Mouse (Mus musculus): ENCODE data around the gene Scgb1b30. TPM values are rescaled to one million over a fixed set of nuclear protein-coding genes. Genes with fewer than 3 reads are reported as not detected.

Scgb1b30 gene
- polyA plus RNA-seq (2012; rRNA removed; ENCODE audit: low replicate concordance), result not detected in 2 replicates

DNA sequence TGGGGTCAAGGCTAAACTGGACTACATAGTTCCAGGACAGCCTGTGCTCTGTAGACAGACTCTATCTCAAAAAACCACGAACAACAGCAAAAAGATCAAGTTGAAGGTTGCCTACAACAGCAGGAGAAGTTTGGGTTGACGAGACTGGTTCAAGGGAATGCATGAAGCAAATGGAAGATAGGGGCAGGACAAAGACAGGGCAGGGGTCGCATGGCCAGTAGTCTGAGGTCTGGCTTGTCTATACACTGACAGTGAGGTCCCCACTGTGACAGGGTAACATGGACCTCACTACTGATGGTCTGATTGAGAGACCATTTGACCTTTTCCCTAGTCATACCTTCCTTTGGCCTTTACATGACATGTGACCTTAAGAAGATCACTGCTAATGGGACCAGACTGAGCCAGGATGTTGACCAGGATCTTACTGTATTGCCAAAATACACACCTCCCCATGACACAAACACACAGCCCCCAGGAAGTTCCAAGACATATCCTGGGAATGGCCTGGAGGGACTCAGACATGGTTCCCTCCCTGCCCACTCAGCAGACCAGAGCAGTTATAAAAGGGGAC lies at the start of gene Scgb1b30:
Scgb1b30 (plus strand) TSS at position 521 of the 571 bp plus-strand sequence.

DNA sequence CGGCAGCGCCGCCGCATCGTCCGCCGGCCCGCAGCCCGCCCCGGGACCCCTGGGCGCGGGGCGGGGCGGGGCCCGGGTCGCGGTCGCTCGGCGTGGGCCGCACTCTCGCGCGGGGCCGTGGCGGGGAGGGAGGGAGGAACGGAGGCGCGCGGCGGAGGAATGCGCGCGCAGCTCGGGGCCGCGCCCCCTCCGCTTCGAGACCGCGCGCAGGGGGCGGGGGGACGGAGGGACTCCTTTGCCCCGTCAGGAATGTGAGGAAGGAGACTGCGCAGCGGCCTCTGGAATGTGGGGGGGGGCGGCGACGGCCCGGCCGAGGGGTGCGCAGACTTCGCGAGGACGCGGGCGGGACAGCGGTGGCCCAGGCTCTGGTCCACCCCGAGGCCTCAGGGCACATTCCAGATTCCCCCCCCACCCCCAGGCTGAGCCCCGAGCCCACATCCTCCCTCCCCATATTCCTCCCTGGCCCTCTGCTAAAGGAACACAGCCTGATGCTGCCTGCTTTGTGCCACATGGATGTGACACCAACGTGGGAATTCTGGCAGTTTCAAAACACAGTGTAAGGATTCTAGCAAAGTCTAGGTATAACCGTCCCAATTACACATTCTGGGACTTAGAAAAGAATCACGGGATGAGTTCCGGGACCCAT lies 38.0 kb downstream of the Scgb1b30 start, which contains the start of gene Wtip:
Wtip (minus strand) TSS at position 152 of the 646 bp plus-strand sequence.

Other genes with a start within 250 kb of the Scgb1b30 start
- not detected in 2 replicates for gene Scgb2b26, start 150.4 kb upstream of the Scgb1b30 start, polyA plus RNA-seq (2012; rRNA removed; ENCODE audit: low replicate concordance)
- gene Scgb2b27, start 81.5 kb upstream of the Scgb1b30 start, polyA plus RNA-seq (2012; rRNA removed; ENCODE audit: low replicate concordance), result not detected in 2 replicates
- not detected in 2 replicates for gene Scgb1b27, start 73.9 kb upstream of the Scgb1b30 start, polyA plus RNA-seq (2012; rRNA removed; ENCODE audit: low replicate concordance)
- gene Wtip, start 37.8 kb downstream of the Scgb1b30 start, polyA plus RNA-seq (2012; rRNA removed; ENCODE audit: low replicate concordance), result 14.5 and 16.8 TPM in 2 replicates
- gene Uba2, start 74.2 kb downstream of the Scgb1b30 start, polyA plus RNA-seq (2012; rRNA removed; ENCODE audit: low replicate concordance), result 9.0 and 9.9 TPM in 2 replicates
- 12.8 and 18.8 TPM in 2 replicates for gene Pdcd2l, start 101.2 kb downstream of the Scgb1b30 start, polyA plus RNA-seq (2012; rRNA removed; ENCODE audit: low replicate concordance)
- gene Gpi1, start 134.9 kb downstream of the Scgb1b30 start, polyA plus RNA-seq (2012; rRNA removed; ENCODE audit: low replicate concordance), result 459 and 493 TPM in 2 replicates
- not detected in 2 replicates for gene Gm6096, start 155.6 kb downstream of the Scgb1b30 start, polyA plus RNA-seq (2012; rRNA removed; ENCODE audit: low replicate concordance)
- gene 4931406P16Rik, start 218.1 kb downstream of the Scgb1b30 start, polyA plus RNA-seq (2012; rRNA removed; ENCODE audit: low replicate concordance), result 8.2 and 14.6 TPM in 2 replicates

All from duodenum, adult 2 months (tissue).